Mouse (Mus musculus) kidney, postnatal 25 days (tissue): Measurements from ENCODE around the gene Fam129a.

ENCODE experiments used
- DNase-seq, 2 experiments: peaks; one replicate each; pipeline ENCODE4 v3.0.0; 2021; ENCODE audit warnings: mixed read lengths in 2 of 2

Fam129a gene

GRCm38 (mm10) chr1:151667351-151668074 is 96.5 kb downstream of the Fam129a start:
- DNase-seq = no peak

DNA sequence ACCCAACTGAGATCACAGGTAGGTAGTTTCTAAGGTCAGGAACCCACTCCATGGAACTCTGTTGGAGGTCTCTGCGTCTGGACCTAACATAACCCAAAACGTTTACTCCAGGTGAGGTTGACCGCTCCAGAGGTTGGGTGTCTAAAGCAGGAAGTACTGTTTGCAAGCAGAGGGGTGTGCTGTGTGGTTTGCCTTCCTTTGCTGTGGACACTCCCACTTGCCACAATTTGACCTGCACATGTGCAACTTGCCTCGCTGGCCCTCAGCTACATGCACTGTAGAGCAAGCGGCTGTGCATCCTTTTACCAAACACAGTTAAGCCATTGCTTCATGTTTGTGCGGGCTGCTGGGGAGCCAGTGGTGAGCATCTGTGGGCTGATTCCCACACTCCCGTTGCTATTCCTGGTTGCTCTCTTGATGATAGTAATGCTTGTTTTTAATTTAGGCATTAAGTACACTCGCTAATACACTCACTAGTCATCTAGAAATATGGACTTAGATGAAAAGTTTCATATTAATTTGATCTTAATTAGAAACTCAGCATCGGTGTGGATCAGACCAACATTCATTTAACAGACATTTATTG is 99.1 kb downstream of the Fam129a start:
- no peak for DNase-seq

GRCm38 (mm10) chr1:151675684-151676083 is 104.7 kb downstream of the Fam129a start:
- DNase-seq = no peak

DNA sequence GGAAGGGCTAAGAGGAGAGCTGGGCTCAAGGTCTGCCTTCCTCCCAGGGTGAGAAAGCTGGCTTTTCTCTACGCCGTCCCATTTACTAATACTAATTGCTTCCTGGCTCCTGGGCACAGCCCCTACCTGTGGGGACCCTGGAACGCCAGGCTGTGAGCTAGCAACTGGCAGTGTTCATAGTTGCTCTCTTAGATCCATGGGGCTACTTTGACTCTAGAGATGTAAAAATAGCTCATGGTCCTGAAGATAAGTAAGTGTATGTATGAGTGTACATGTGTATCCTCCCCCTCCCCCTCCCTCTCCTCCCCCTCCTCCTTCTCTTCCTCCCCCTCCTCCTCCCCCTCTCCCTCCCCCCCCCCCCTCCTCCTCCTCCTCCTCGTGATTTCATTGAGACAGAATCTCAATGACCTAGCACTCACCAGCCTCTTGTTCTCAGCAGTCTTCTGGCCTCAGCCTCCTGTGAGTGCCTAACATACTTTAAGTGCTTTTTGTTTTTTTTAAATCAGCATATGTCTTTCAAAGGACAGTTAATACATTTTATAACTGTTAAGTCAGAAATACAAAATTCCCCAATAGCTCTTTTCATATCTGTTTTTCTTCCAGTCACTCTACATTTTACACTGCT is 106.3 kb downstream of the Fam129a start:
- DNase-seq = no peak

- no peak for DNase-seq
Measured at GRCm38 (mm10) chr1:151677975-151678374, 107.0 kb downstream of the Fam129a start.

DNA sequence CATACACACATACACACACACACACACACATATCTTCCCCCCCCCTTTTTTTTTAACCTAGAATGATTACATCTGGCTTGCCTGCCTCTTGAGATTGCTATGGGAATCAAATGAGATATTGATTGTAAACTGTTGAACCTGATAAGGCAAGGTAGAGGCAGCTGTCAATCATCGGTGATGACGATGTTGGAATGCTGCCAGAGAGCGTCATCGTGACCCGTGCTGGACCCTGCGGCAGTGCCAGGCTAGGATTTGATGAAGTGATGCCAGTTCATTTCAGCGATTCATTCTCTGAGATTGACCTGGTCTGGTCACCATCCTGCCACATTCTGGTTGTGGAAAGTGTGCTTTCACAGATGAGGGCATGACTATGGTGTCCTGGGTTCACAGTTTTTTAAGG is 108.2 kb downstream of the Fam129a start:
- no peak for DNase-seq

- no peak for DNase-seq
Measured at GRCm38 (mm10) chr1:151679883-151680613, 109.1 kb downstream of the Fam129a start.

GRCm38 (mm10) chr1:151680971-151681370 is 110.0 kb downstream of the Fam129a start:
- DNase-seq = no peak

DNA sequence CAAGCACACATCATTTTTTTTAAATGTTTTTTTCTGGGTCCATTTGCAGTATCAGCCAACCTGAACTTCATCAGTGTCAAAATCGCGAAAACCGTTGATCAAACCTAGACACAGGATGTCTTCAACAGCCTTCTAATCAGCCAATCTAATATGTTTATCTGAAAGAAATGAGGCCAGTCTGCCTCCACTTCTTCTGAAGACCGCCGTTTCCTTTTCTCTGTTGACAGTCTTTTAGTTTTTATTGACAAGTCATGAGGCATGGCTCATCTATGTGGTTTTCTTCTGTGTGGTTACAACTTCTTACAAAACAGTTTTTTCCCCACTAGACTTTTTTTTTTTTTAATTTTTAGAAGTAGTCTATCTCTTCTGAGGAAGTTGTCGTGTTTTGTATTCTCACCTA is 111.9 kb downstream of the Fam129a start:
- no peak for DNase-seq

GRCm38 (mm10) chr1:151684451-151684892 is 113.5 kb downstream of the Fam129a start:
- peak in 1 of 2 experiments; percentile 47 for DNase-seq

GRCm38 (mm10) chr1:151684978-151685377 is 114.0 kb downstream of the Fam129a start:
- DNase-seq = no peak

DNA sequence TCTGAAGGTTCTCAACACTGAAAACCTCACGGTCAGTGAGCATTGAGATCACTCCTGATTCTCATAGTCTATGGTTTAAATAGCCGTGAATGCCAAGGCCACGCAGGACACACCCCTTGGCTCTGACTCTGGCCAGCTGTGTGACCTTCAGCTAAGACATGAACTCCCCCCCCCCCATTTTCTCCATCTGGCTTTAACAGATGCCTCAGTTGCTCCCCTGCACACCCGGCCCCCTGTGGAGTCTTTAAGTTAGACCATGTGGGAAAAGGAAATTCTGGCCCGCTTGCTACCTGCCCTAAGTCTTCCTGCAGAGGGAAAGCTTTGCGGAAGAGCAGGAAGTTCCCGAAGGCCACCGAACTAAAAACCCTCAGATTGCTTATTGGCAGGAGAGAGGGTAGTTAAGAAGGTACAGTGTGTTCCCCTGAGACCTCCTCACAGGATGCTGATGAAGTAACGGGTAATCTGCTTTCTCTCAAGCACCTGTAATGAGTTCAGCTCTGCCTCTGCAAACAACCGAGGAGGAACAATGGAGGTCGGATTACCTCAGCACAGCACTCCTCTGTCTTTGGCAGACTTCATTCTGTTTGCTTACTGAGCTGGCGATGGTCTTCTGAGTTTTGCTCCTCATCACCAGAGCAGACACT is 114.8 kb downstream of the Fam129a start:
- DNase-seq = no peak

GRCm38 (mm10) chr1:151686696-151687095 is 115.7 kb downstream of the Fam129a start:
- no peak for DNase-seq

DNA sequence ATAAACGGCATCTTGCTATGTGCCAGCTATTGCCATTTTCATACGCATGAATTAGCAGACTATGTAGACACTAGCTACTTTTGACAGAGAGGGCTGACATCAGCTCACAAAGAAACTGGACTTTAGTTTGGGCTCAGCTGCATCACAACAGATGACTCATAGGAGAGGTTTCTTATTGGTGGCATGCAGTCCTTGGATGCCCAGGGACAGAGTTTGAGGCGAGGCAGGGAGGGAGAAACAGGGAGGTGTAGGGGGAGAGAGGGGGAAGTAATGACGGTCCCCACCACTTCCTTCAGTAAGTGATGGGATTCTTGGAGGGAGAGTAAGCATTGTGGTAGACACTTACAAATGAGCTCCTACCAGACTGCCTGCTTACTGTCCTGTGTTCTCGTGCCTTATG is 118.0 kb downstream of the Fam129a start:
- no peak for DNase-seq

DNA sequence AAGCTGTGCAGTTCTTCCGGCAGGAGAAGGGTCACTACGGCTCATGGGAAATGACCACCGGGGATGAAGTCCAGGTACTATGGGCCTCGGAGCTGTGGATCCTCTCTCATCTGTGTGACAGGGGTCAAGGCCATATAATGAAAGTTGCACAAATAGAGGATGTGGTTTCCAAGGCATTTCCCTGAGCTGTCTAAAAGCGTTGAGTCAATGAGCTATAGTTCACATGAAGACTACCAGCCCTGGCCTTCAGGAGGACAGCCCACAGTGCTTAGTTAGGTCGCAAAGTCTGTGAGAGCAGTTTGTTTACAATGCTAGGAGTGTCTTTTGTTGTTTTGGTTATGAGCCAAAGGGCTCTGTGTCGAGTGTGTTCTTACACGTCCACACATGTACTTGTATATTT is 118.6 kb downstream of the Fam129a start:
- no peak for DNase-seq

- DNase-seq = peak in 1 of 2 experiments; percentile 10
Measured at GRCm38 (mm10) chr1:151690061-151690460, 119.1 kb downstream of the Fam129a start.

GRCm38 (mm10) chr1:151690583-151691193 is 119.7 kb downstream of the Fam129a start:
- DNase-seq = peak in 1 of 2 experiments; percentile 18

- peak; percentile 88 to 92 for DNase-seq
Measured at GRCm38 (mm10) chr1:151692867-151693266, 121.9 kb downstream of the Fam129a start.

DNA sequence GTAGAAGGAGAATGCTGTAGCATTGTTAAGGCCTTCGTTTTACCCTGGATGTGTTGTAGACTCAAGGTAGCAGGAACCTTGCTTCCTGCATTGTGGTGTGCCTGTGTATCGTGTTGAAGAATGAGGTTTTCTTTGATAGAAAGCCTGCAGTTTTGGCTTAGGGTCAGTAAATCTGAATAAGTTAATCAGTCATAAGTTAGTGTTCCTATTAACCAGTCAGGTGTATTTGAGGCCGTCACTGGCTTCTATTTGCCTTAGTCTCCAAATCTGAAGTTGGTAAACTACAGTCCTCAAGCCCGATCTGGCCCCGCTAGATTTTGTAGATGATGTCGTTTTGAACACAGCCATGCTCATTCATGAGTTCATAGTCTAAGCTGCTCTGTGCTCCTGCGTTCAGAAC is 125.8 kb downstream of the Fam129a start:
- DNase-seq = peak in 1 of 2 experiments; percentile 22

GRCm38 (mm10) chr1:151697901-151698641 is 127.1 kb downstream of the Fam129a start:
- DNase-seq = no peak

DNA sequence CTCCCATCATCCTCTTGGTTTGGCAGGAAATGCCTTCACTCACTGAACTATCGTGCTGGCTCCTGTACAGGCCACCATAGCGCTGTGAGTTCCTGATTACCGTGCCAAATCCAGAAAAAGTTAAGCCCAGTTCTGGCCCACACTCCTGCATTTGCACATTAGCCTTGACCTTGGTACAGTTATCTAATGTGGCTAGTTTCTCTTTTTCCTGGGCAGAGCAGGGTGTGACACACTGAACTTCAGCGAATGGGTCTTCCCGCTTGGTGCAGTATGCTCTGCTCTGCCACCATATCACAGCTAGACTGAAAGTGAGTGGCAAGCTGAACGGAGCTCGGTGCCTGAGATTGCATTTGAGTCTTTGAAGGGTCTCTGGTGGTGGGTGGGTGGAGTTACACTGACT is 128.4 kb downstream of the Fam129a start:
- DNase-seq = peak; percentile 38 to 60

DNA sequence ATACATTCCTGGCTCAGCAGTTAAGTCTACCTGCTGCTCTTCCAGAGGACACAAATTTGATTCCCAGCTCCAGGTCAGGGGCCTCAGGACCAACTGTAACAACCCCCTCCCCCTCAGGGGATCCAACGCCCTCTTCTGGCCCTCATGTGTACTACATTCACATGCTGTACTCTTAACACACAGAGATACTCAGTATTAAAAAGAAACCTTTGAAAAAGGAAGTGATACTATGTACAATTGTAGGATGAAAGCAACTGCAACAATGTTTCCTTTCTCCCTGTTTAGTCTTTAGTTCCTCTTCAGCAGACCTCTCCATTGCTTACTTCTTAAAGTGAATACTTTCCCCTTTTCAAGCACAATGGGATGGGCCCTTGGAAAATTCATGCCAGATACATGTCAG is 131.8 kb downstream of the Fam129a start:
- no peak for DNase-seq
